Mouse (Mus musculus) T-cell, adult 66 days (primary cell): ENCODE measurements around the gene Clic6. TPM values are rescaled to one million over a fixed set of nuclear protein-coding genes. Genes with fewer than 3 reads are reported as not detected.

Source experiments
- total RNA-seq, 2 experiments: library from RNA; stranded (reverse); gene quantifications; 3 replicates in 1 of 2; 4 replicates in 1 of 2; pipeline ENCODE4 v1.2.4; 2023

Clic6 gene
- not detected for total RNA-seq

GRCm38 (mm10) chr16:92485436-92485835 lies at the start of gene Clic6:
TSS of gene Clic6 (plus strand) at chr16:92485736.

GRCm38 (mm10) chr16:92470706-92471105 lies 14.8 kb upstream of the Clic6 start, which contains the start of gene Rcan1:
TSS of gene Rcan1 (minus strand) at chr16:92470867.

Other genes starting within 250 kb of the Clic6 start
- not detected for gene Kcne2, start 193.3 kb upstream of the Clic6 start, total RNA-seq
- gene Smim11, start 184.4 kb upstream of the Clic6 start, total RNA-seq, result 10 to 100 TPM; 20.2 to 29.7 TPM
- gene Fam243, start 164.3 kb upstream of the Clic6 start, total RNA-seq, result not detected
- gene Kcne1, start 126.3 kb upstream of the Clic6 start, total RNA-seq, result not detected
- 1 to 10 TPM; 4.5 to 7.0 TPM for gene Rcan1, start 14.9 kb upstream of the Clic6 start, total RNA-seq